Mouse (Mus musculus) lung, postnatal 0 days (tissue): Measurements from ENCODE around the gene Syn3.

Experiments used
- CTCF ChIP-seq: IDR thresholded peaks from 2 replicates; pipeline ENCODE4 v1.5.1; 2016; ENCODE audit warnings: antibody characterized with exemption, mild to moderate bottlenecking
- EP300 ChIP-seq: IDR thresholded peaks from 2 replicates; pipeline ENCODE4 v1.6.1; 2016; ENCODE audit warnings: antibody characterized with exemption, mild to moderate bottlenecking, control low read depth

- TF ChIP-seq EP300 (no peak), CTCF (no peak)
These were observed 389.9 kb downstream of the Syn3 start for GRCm38 (mm10) chr10:86108797-86109196.
